15 mouse cellular contexts compared by ENCODE assay signal in the genomic region with DNA sequence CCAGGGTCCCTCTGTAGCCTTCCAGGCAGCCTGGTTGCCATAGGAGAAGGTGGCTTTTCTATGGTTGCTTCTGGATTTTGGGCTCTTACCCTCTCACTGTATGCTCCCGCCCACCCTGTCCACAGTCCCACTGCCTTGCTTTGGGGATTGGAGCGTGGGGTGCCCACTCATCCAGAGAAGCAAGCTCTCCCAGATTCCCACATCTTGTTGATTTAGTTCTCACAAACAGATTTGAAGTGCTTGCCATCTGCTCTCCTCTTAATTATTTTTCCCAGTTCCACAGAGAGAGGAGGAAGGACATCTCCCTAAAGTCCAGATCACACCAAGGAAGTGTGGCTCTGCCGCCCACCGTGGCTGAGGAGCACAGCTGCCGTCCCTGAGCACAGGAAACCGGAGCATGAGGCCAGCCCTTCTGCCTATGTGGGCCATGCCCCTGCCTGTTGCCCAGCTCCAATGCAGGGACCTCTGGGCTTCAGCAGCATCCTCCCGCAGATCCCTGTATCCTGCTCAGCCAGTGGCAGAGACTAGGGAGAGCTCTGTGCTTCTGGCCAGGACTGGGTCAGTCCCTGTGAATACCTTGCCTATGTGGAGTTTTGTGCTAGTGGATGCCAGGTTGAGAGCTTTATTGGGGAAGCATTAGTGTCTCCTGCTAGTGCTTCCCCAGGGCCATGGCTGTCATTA.
DNase-seq lines count a peak whose midpoint lies in the region; ATAC-seq and TF ChIP-seq lines count a peak whose summit lies in the region.
"Had no signal": no experiment of that assay in that cellular context is flagged by ENCODE, and none has a peak within 500 bp of the region (broad histone marks: within the 10 kb centered on the region; RNA-seq: fewer than 3 reads in every experiment).

No protein-coding gene starts in this region.

- no peak overlapping the region; the same call in 1 of the 2 replicates for H3K9ac ChIP-seq in hindbrain, embryonic 13.5 days
- H3K9ac ChIP-seq in hindbrain, embryonic 11.5 days (ENCODE audit: low read depth, low read length): no peak overlapping the region
- H3K9ac ChIP-seq in midbrain, embryonic 15.5 days: no peak overlapping the region
- no peak overlapping the region for H3K9ac ChIP-seq in midbrain, postnatal 0 days (replicated peaks; ENCODE audit: low read length, poor library complexity, severe bottlenecking)
- no peak overlapping the region for H3K9ac ChIP-seq in lung, postnatal 0 days (replicated peaks; ENCODE audit: low read depth)
- H3K9ac ChIP-seq: forebrain, postnatal 0 days; heart, embryonic 13.5 days; hindbrain, embryonic 15.5 days; lung, embryonic 15.5 days had no signal

- no peak overlapping the region for H3K4me3 ChIP-seq in hindbrain, embryonic 13.5 days
- H3K4me3 ChIP-seq in hindbrain, embryonic 11.5 days (ENCODE audit: low read depth, low read length): no peak overlapping the region
- no peak overlapping the region for H3K4me3 ChIP-seq in midbrain, embryonic 15.5 days
- no peak overlapping the region for H3K4me3 ChIP-seq in midbrain, postnatal 0 days (ENCODE audit: low read depth, low read length)
- H3K4me3 ChIP-seq in lung, postnatal 0 days (ENCODE audit: low read depth, low read length): no peak overlapping the region
- H3K4me3 ChIP-seq: heart, embryonic 13.5 days; hindbrain, embryonic 15.5 days; lung, embryonic 15.5 days; myocyte had no signal

- peak; percentile 48 for DNase-seq in cerebellum, adult 11-12 months
- DNase-seq in cerebellum, adult 11 months: no peak
- no peak for DNase-seq in hindbrain, embryonic 11.5 days (ENCODE audit: low spot score)
- DNase-seq in midbrain, postnatal 0 days (ENCODE audit: low spot score): no peak
- DNase-seq in right cerebral cortex, postnatal 10 days (ENCODE audit: low spot score in 2 of 2): peak; percentile 57 to 61
- no peak for DNase-seq in lung, postnatal 0 days (ENCODE audit: low spot score)
- DNase-seq: cerebellum, adult 9-10 months; forebrain, postnatal 0 days; kidney, adult 8-10 months had no signal

- no peak for TF ChIP-seq CTCF in midbrain, postnatal 0 days (IDR thresholded peaks at IDR 0.05)
- no peak for TF ChIP-seq CTCF in lung, postnatal 0 days (IDR thresholded peaks at IDR 0.05)

- peaks cover 59% of the 10 kb centered on the region for H3K4me1 ChIP-seq in hindbrain, embryonic 13.5 days (replicated peaks)
- H3K4me1 ChIP-seq in hindbrain, embryonic 11.5 days (replicated peaks; ENCODE audit: control insufficient read depth, insufficient read depth, low read length): no peaks in the 10 kb centered on the region
- peaks cover 29% of the 10 kb centered on the region for H3K4me1 ChIP-seq in midbrain, embryonic 15.5 days
- peaks cover 2% of the 10 kb centered on the region; the same call in 1 of the 2 replicates for H3K4me1 ChIP-seq in midbrain, postnatal 0 days (ENCODE audit: insufficient read depth, low read length)
- no peaks in the 10 kb centered on the region for H3K4me1 ChIP-seq in lung, postnatal 0 days (ENCODE audit: insufficient read depth, low read depth, low read length)
- H3K4me1 ChIP-seq: heart, embryonic 13.5 days; lung, embryonic 15.5 days had no signal

- WGBS in hindbrain, embryonic 13.5 days: 78% methylated on average over 7 of the region's 7 CpGs
- 77% methylated on average over 7 of the region's 7 CpGs for WGBS in hindbrain, embryonic 11.5 days
- WGBS in midbrain, embryonic 15.5 days: 69% methylated on average over 7 of the region's 7 CpGs
- WGBS in midbrain, postnatal 0 days: 72% methylated on average over 7 of the region's 7 CpGs
- WGBS in lung, postnatal 0 days: 63% methylated on average over 7 of the region's 7 CpGs

- H3K9me3 ChIP-seq in hindbrain, embryonic 13.5 days: no peaks in the 10 kb centered on the region
- no peaks in the 10 kb centered on the region for H3K9me3 ChIP-seq in hindbrain, embryonic 11.5 days (ENCODE audit: control insufficient read depth, low read length)
- no peaks in the 10 kb centered on the region for H3K9me3 ChIP-seq in midbrain, embryonic 15.5 days
- H3K9me3 ChIP-seq in midbrain, postnatal 0 days (ENCODE audit: low read length): no peaks in the 10 kb centered on the region
- no peaks in the 10 kb centered on the region for H3K9me3 ChIP-seq in lung, postnatal 0 days (ENCODE audit: low read length)
- H3K9me3 ChIP-seq: heart, embryonic 13.5 days; hindbrain, embryonic 15.5 days; lung, embryonic 15.5 days had no signal

- peaks cover 2% of the 10 kb centered on the region; the same call in 1 of the 2 replicates for H3K36me3 ChIP-seq in hindbrain, embryonic 13.5 days
- H3K36me3 ChIP-seq in hindbrain, embryonic 11.5 days (ENCODE audit: control insufficient read depth, insufficient read depth, low read length): peaks cover under 1% of the 10 kb centered on the region; the same call in 1 of the 2 replicates
- no peaks in the 10 kb centered on the region for H3K36me3 ChIP-seq in midbrain, embryonic 15.5 days (replicated peaks)
- H3K36me3 ChIP-seq in midbrain, postnatal 0 days (ENCODE audit: insufficient read depth, low read length): peaks cover under 1% of the 10 kb centered on the region; the same call in 1 of the 2 replicates
- H3K36me3 ChIP-seq in lung, postnatal 0 days (ENCODE audit: insufficient read depth, low read length): no peaks in the 10 kb centered on the region
- H3K36me3 ChIP-seq: heart, embryonic 13.5 days; hindbrain, embryonic 15.5 days; lung, embryonic 15.5 days had no signal

- no peak for TF ChIP-seq EP300 in lung, postnatal 0 days (IDR thresholded peaks at IDR 0.05)

- no peaks in the 10 kb centered on the region for H3K27me3 ChIP-seq in hindbrain, embryonic 13.5 days
- no peaks in the 10 kb centered on the region for H3K27me3 ChIP-seq in hindbrain, embryonic 11.5 days (ENCODE audit: control insufficient read depth, insufficient read depth, low read length)
- H3K27me3 ChIP-seq in midbrain, embryonic 15.5 days (replicated peaks): no peaks in the 10 kb centered on the region
- no peaks in the 10 kb centered on the region for H3K27me3 ChIP-seq in midbrain, postnatal 0 days (ENCODE audit: insufficient read depth, low read length)
- no peaks in the 10 kb centered on the region for H3K27me3 ChIP-seq in lung, postnatal 0 days (replicated peaks; ENCODE audit: insufficient read depth, low read length)
- H3K27me3 ChIP-seq: heart, embryonic 13.5 days; hindbrain, embryonic 15.5 days; lung, embryonic 15.5 days had no signal

- H3K4me2 ChIP-seq in hindbrain, embryonic 13.5 days: no peak overlapping the region
- no peak overlapping the region for H3K4me2 ChIP-seq in hindbrain, embryonic 11.5 days (replicated peaks; ENCODE audit: low read depth, low read length)
- H3K4me2 ChIP-seq in midbrain, embryonic 15.5 days: no peak overlapping the region
- no peak overlapping the region for H3K4me2 ChIP-seq in midbrain, postnatal 0 days (ENCODE audit: low read depth, low read length, poor library complexity, severe bottlenecking)
- H3K4me2 ChIP-seq in lung, postnatal 0 days (replicated peaks; ENCODE audit: low read depth, low read length): no peak overlapping the region
- H3K4me2 ChIP-seq: heart, embryonic 13.5 days; hindbrain, embryonic 15.5 days; lung, embryonic 15.5 days had no signal

- peak overlapping the region; percentile 72 for H3K27ac ChIP-seq in hindbrain, embryonic 13.5 days
- no peak overlapping the region for H3K27ac ChIP-seq in hindbrain, embryonic 11.5 days (ENCODE audit: low read depth, low read length)
- peak overlapping the region; percentile 38; the same call in 1 of the 2 replicates for H3K27ac ChIP-seq in midbrain, embryonic 15.5 days
- no peak overlapping the region for H3K27ac ChIP-seq in midbrain, postnatal 0 days (ENCODE audit: low read depth, low read length)
- no peak overlapping the region for H3K27ac ChIP-seq in lung, postnatal 0 days (ENCODE audit: low read length)
- H3K27ac ChIP-seq: heart, embryonic 13.5 days; hindbrain, embryonic 15.5 days; lung, embryonic 15.5 days had no signal

- no peak for ATAC-seq in hindbrain, embryonic 13.5 days (ENCODE audit: low FRiP score)
- no peak for ATAC-seq in hindbrain, embryonic 11.5 days (ENCODE audit: low FRiP score)
- ATAC-seq in midbrain, embryonic 15.5 days (replicated peaks): no peak; the same call in 1 of the 2 replicates
- no peak for ATAC-seq in midbrain, postnatal 0 days (ENCODE audit: low FRiP score)
- ATAC-seq in lung, postnatal 0 days: no peak
- ATAC-seq: forebrain, postnatal 0 days had no signal

Comparison
In these comparisons a context has a peak if more than half of its experiments do, and no peak if none do; other contexts are left out.
1. DNase-seq: peak in cerebellum, adult 11-12 months (single experiment) and right cerebral cortex, postnatal 10 days (2 of 2); none in cerebellum, adult 11 months (single experiment), hindbrain, embryonic 11.5 days (single experiment), midbrain, postnatal 0 days (single experiment) and lung, postnatal 0 days (single experiment).
2. H3K27ac ChIP-seq: peak in hindbrain, embryonic 13.5 days (single experiment) and midbrain, embryonic 15.5 days (single experiment); none in hindbrain, embryonic 11.5 days (single experiment), midbrain, postnatal 0 days (single experiment) and lung, postnatal 0 days (single experiment).